Mouse (Mus musculus): ENCODE data around the gene Ncf2. TPM values are rescaled to one million over a fixed set of nuclear protein-coding genes. Genes with fewer than 3 reads are reported as not detected.

Ncf2 gene
- polyA plus RNA-seq, 1 experiment, result 0.07 TPM

- no peak overlapping the region for H3K4me3 ChIP-seq
- no peaks in the 10 kb centered on the region for H3K36me3 ChIP-seq (ENCODE audit: control insufficient read depth, insufficient read depth)
- TF ChIP-seq MYOD1 (IDR thresholded peaks at IDR 0.05; ENCODE audit: control insufficient read depth in 1 of 3, insufficient read length in 2 of 3, low read depth in 2 of 3), result no peak
- TF ChIP-seq CEBPB (IDR thresholded peaks at IDR 0.05; ENCODE audit: insufficient read depth, poor library complexity, severe bottlenecking), result no peak
- no peak for TF ChIP-seq MYOG (IDR thresholded peaks at IDR 0.05; ENCODE audit: control insufficient read depth in 1 of 3, insufficient read depth in 1 of 3, insufficient read length in 2 of 3, low read depth in 2 of 3)
- TF ChIP-seq MAX (IDR thresholded peaks at IDR 0.05; ENCODE audit: low read depth), result no peak
- no peak for TF ChIP-seq TCF3 (IDR thresholded peaks at IDR 0.05; ENCODE audit: insufficient read length, low read depth)
- no peak for TF ChIP-seq USF1 (IDR thresholded peaks at IDR 0.05; ENCODE audit: low read depth)
- no peak for TF ChIP-seq SRF (IDR thresholded peaks at IDR 0.05; ENCODE audit: control insufficient read depth, insufficient read length, low read depth)
- TF ChIP-seq REST (IDR thresholded peaks at IDR 0.05; ENCODE audit: insufficient read depth, insufficient read length), result no peak
- TF ChIP-seq POLR2A (IDR thresholded peaks at IDR 0.05; ENCODE audit: insufficient read length, low read depth), result no peak
- no peak for TF ChIP-seq E2F4 (IDR thresholded peaks at IDR 0.05; ENCODE audit: insufficient read depth)
- TF ChIP-seq POLR2AphosphoS2 (IDR thresholded peaks at IDR 0.05; ENCODE audit: insufficient read length, low read depth), result no peak
- TF ChIP-seq TCF12 (IDR thresholded peaks at IDR 0.05; ENCODE audit: insufficient read depth, poor library complexity, severe bottlenecking), result no peak
- no peak overlapping the region for H3K4me2 ChIP-seq (ENCODE audit: low read depth)
- H3ac ChIP-seq (ENCODE audit: control insufficient read depth, insufficient read length), result no peak overlapping the region
- peaks cover 10% of the 10 kb centered on the region for H3K27me3 ChIP-seq (ENCODE audit: control insufficient read depth, insufficient read depth, insufficient read length)
- no peaks in the 10 kb centered on the region for H3K79me2 ChIP-seq (ENCODE audit: control insufficient read depth, insufficient read depth)
These were observed 7.8 kb downstream of the Ncf2 start for GRCm38 (mm10) chr1:152807619-152808391.

- Histone ChIP-seq H3K4me2 (ENCODE audit: low read depth) (no peak overlapping the region), H3K79me2 (ENCODE audit: control insufficient read depth, insufficient read depth) (no peaks in the 10 kb centered on the region), H3ac (ENCODE audit: control insufficient read depth, insufficient read length) (no peak overlapping the region), H3K27me3 (ENCODE audit: control insufficient read depth, insufficient read depth, insufficient read length) (peaks cover 10% of the 10 kb centered on the region), H3K4me3 (no peak overlapping the region), H3K36me3 (ENCODE audit: control insufficient read depth, insufficient read depth) (no peaks in the 10 kb centered on the region)
- TF ChIP-seq POLR2A (IDR thresholded peaks at IDR 0.05; ENCODE audit: insufficient read length, low read depth) (no peak), USF1 (IDR thresholded peaks at IDR 0.05; ENCODE audit: low read depth) (no peak), E2F4 (IDR thresholded peaks at IDR 0.05; ENCODE audit: insufficient read depth) (no peak), REST (IDR thresholded peaks at IDR 0.05; ENCODE audit: insufficient read depth, insufficient read length) (no peak), MAX (IDR thresholded peaks at IDR 0.05; ENCODE audit: low read depth) (no peak), TCF3 (IDR thresholded peaks at IDR 0.05; ENCODE audit: insufficient read length, low read depth) (no peak), TCF12 (IDR thresholded peaks at IDR 0.05; ENCODE audit: insufficient read depth, poor library complexity, severe bottlenecking) (no peak), CEBPB (IDR thresholded peaks at IDR 0.05; ENCODE audit: insufficient read depth, poor library complexity, severe bottlenecking) (no peak), SRF (IDR thresholded peaks at IDR 0.05; ENCODE audit: control insufficient read depth, insufficient read length, low read depth) (no peak), MYOG (IDR thresholded peaks at IDR 0.05; ENCODE audit: control insufficient read depth in 1 of 3, insufficient read depth in 1 of 3, insufficient read length in 2 of 3, low read depth in 2 of 3) (no peak), MYOD1 (IDR thresholded peaks at IDR 0.05; ENCODE audit: control insufficient read depth in 1 of 3, insufficient read length in 2 of 3, low read depth in 2 of 3) (no peak), POLR2AphosphoS2 (IDR thresholded peaks at IDR 0.05; ENCODE audit: insufficient read length, low read depth) (no peak)
These were observed 8.3 kb downstream of the Ncf2 start for GRCm38 (mm10) chr1:152808392-152808680.

GRCm38 (mm10) chr1:152809541-152810252, 9.7 kb downstream of the Ncf2 start:
- no peak overlapping the region for H3K4me2 ChIP-seq (ENCODE audit: low read depth)
- TF ChIP-seq SRF (IDR thresholded peaks at IDR 0.05; ENCODE audit: control insufficient read depth, insufficient read length, low read depth), result no peak
- peaks cover 7% of the 10 kb centered on the region for H3K27me3 ChIP-seq (ENCODE audit: control insufficient read depth, insufficient read depth, insufficient read length)
- no peak overlapping the region for H3ac ChIP-seq (ENCODE audit: control insufficient read depth, insufficient read length)
- H3K36me3 ChIP-seq (ENCODE audit: control insufficient read depth, insufficient read depth), result no peaks in the 10 kb centered on the region
- H3K4me3 ChIP-seq, result no peak overlapping the region
- H3K79me2 ChIP-seq (ENCODE audit: control insufficient read depth, insufficient read depth), result no peaks in the 10 kb centered on the region

GRCm38 (mm10) chr1:152810533-152811439, 10.8 kb downstream of the Ncf2 start:
- no peaks in the 10 kb centered on the region for H3K36me3 ChIP-seq (ENCODE audit: control insufficient read depth, insufficient read depth)
- no peak overlapping the region for H3K4me3 ChIP-seq
- TF ChIP-seq POLR2AphosphoS2 (IDR thresholded peaks at IDR 0.05; ENCODE audit: insufficient read length, low read depth) (no peak), MYOG (IDR thresholded peaks at IDR 0.05; ENCODE audit: control insufficient read depth in 1 of 3, insufficient read depth in 1 of 3, insufficient read length in 2 of 3, low read depth in 2 of 3) (no peak), E2F4 (IDR thresholded peaks at IDR 0.05; ENCODE audit: insufficient read depth) (no peak), MYOD1 (IDR thresholded peaks at IDR 0.05; ENCODE audit: control insufficient read depth in 1 of 3, insufficient read length in 2 of 3, low read depth in 2 of 3) (no peak), TCF3 (IDR thresholded peaks at IDR 0.05; ENCODE audit: insufficient read length, low read depth) (no peak), POLR2A (IDR thresholded peaks at IDR 0.05; ENCODE audit: insufficient read length, low read depth) (no peak), USF1 (IDR thresholded peaks at IDR 0.05; ENCODE audit: low read depth) (no peak), MAX (IDR thresholded peaks at IDR 0.05; ENCODE audit: low read depth) (no peak), CEBPB (IDR thresholded peaks at IDR 0.05; ENCODE audit: insufficient read depth, poor library complexity, severe bottlenecking) (no peak)
- no peak overlapping the region for H3K4me2 ChIP-seq (ENCODE audit: low read depth)
- H3ac ChIP-seq (ENCODE audit: control insufficient read depth, insufficient read length), result no peak overlapping the region
- no peaks in the 10 kb centered on the region for H3K79me2 ChIP-seq (ENCODE audit: control insufficient read depth, insufficient read depth)
- H3K27me3 ChIP-seq (ENCODE audit: control insufficient read depth, insufficient read depth, insufficient read length), result no peaks in the 10 kb centered on the region
